Comparison of ENCODE assay signal across 24 mouse cellular contexts in genomic region chr2:161387054-161387453, GRCm38 (mm10).
A peak's percentile ranks its signal among the peaks of the same experiment; 100 is the strongest.
DNase-seq lines count a peak whose midpoint lies in the region; ATAC-seq and TF ChIP-seq lines count a peak whose summit lies in the region.
"Had no signal": no experiment of that assay in that cellular context is flagged by ENCODE, and none has a peak within 500 bp of the region (broad histone marks: within the 10 kb centered on the region; RNA-seq: fewer than 3 reads in every experiment).

No protein-coding gene starts in this region.

- H3K9ac ChIP-seq in forebrain, embryonic 14.5 days (ENCODE audit: low read length), result no peak overlapping the region
- no peak overlapping the region for H3K9ac ChIP-seq in forebrain, embryonic 11.5 days (ENCODE audit: low read length)
- H3K9ac ChIP-seq in lung, embryonic 14.5 days, result no peak overlapping the region
- H3K9ac ChIP-seq in lung, embryonic 16.5 days (ENCODE audit: low read length), result no peak overlapping the region
- H3K9ac ChIP-seq: embryonic facial prominence, embryonic 12.5 days; forebrain, embryonic 12.5 days; forebrain, embryonic 15.5 days; forebrain, postnatal 0 days had no signal

- WGBS in forebrain, embryonic 14.5 days, result 70% methylated on average over 6 of the region's 6 CpGs
- WGBS in forebrain, embryonic 11.5 days, result 88% methylated on average over 6 of the region's 6 CpGs
- 49% methylated on average over 6 of the region's 6 CpGs for WGBS in lung, embryonic 14.5 days
- WGBS in lung, embryonic 16.5 days, result 47% methylated on average over 6 of the region's 6 CpGs

- no peak for TF ChIP-seq CTCF in lung, embryonic 14.5 days (IDR thresholded peaks at IDR 0.05; ENCODE audit: low read depth)

- H3K9me3 ChIP-seq in forebrain, embryonic 14.5 days (replicated peaks; ENCODE audit: control insufficient read depth, low read length), result no peaks in the 10 kb centered on the region
- H3K9me3 ChIP-seq in forebrain, embryonic 11.5 days (ENCODE audit: control insufficient read depth, low read length), result no peaks in the 10 kb centered on the region
- no peaks in the 10 kb centered on the region for H3K9me3 ChIP-seq in lung, embryonic 14.5 days (ENCODE audit: low read depth, low read length)
- H3K9me3 ChIP-seq in lung, embryonic 16.5 days (ENCODE audit: control insufficient read depth, low read length), result no peaks in the 10 kb centered on the region
- H3K9me3 ChIP-seq: embryonic facial prominence, embryonic 10.5 days; embryonic facial prominence, embryonic 12.5 days; forebrain, embryonic 12.5 days; forebrain, embryonic 15.5 days had no signal

- no peaks in the 10 kb centered on the region for H3K27me3 ChIP-seq in forebrain, embryonic 14.5 days (replicated peaks; ENCODE audit: control insufficient read depth, insufficient read depth, low read length)
- H3K27me3 ChIP-seq in forebrain, embryonic 11.5 days (ENCODE audit: control insufficient read depth, insufficient read depth, low read length), result no peaks in the 10 kb centered on the region
- no peaks in the 10 kb centered on the region for H3K27me3 ChIP-seq in lung, embryonic 14.5 days (ENCODE audit: insufficient read depth, low read length)
- no peaks in the 10 kb centered on the region for H3K27me3 ChIP-seq in lung, embryonic 16.5 days (ENCODE audit: control insufficient read depth, insufficient read depth, low read depth, low read length)
- H3K27me3 ChIP-seq: CH12.LX; embryonic facial prominence, embryonic 12.5 days; forebrain, embryonic 12.5 days; forebrain, embryonic 15.5 days; Patski had no signal

- no peak overlapping the region for H3K4me3 ChIP-seq in forebrain, embryonic 14.5 days (ENCODE audit: low read depth, low read length)
- no peak overlapping the region for H3K4me3 ChIP-seq in forebrain, embryonic 11.5 days (ENCODE audit: low read depth, low read length)
- no peak overlapping the region for H3K4me3 ChIP-seq in lung, embryonic 14.5 days (ENCODE audit: low read depth, low read length)
- no peak overlapping the region for H3K4me3 ChIP-seq in lung, embryonic 16.5 days (ENCODE audit: low read length)
- H3K4me3 ChIP-seq: embryonic facial prominence, embryonic 10.5 days; embryonic facial prominence, embryonic 12.5 days; forebrain, embryonic 12.5 days; forebrain, embryonic 15.5 days had no signal

- peak; percentile 13 for DNase-seq in forebrain, embryonic 14.5 days (ENCODE audit: low spot score)
- no peak for DNase-seq in forebrain, embryonic 11.5 days (ENCODE audit: low spot score)
- DNase-seq in lung, embryonic 14.5 days, result peak; percentile 67
- no peak for DNase-seq in lung, postnatal 10 days
- DNase-seq in lung, postnatal 14 days, result no peak
- DNase-seq: adrenal gland, adult 8-10 months; adrenal gland, postnatal 25 days; B cell, adult 2 months; cerebellum, adult 11-12 months; cerebellum, adult 2 months; cerebellum, adult 9-10 months; cerebellum, postnatal 10 days; cerebellum, postnatal 25 days; forebrain, postnatal 0 days had no signal

- H3K4me2 ChIP-seq in forebrain, embryonic 14.5 days (ENCODE audit: low read length), result no peak overlapping the region
- no peak overlapping the region for H3K4me2 ChIP-seq in forebrain, embryonic 11.5 days (ENCODE audit: low read depth, low read length, severe bottlenecking)
- H3K4me2 ChIP-seq in lung, embryonic 14.5 days, result no peak overlapping the region
- no peak overlapping the region for H3K4me2 ChIP-seq in lung, embryonic 16.5 days (ENCODE audit: low read depth, low read length)
- H3K4me2 ChIP-seq: embryonic facial prominence, embryonic 12.5 days; forebrain, embryonic 12.5 days; forebrain, embryonic 15.5 days had no signal

- no peak for ATAC-seq in forebrain, embryonic 14.5 days
- no peak for ATAC-seq in forebrain, embryonic 11.5 days (replicated peaks; ENCODE audit: low FRiP score)
- peak; percentile 80 for ATAC-seq in lung, embryonic 14.5 days (ENCODE audit: insufficient read depth)
- ATAC-seq in lung, embryonic 16.5 days (ENCODE audit: low read depth), result peak; percentile 66; the same call in 1 of the 2 replicates
- ATAC-seq: activated CD4-positive, CD25-positive, alpha-beta regulatory T cell, adult 4 months; CD4-positive, CD25-positive, alpha-beta regulatory T cell, adult 4 months; forebrain, embryonic 15.5 days; forebrain, postnatal 0 days; Patski had no signal

- H3K4me1 ChIP-seq in forebrain, embryonic 14.5 days (ENCODE audit: control insufficient read depth, insufficient read depth, low read length), result no peaks in the 10 kb centered on the region
- H3K4me1 ChIP-seq in forebrain, embryonic 11.5 days (replicated peaks; ENCODE audit: control insufficient read depth, insufficient read depth, low read length), result no peaks in the 10 kb centered on the region
- no peaks in the 10 kb centered on the region for H3K4me1 ChIP-seq in lung, embryonic 14.5 days (ENCODE audit: insufficient read depth)
- H3K4me1 ChIP-seq in lung, embryonic 16.5 days (replicated peaks; ENCODE audit: control insufficient read depth, insufficient read depth, low read length), result peaks cover 4% of the 10 kb centered on the region; the same call in 1 of the 2 replicates
- H3K4me1 ChIP-seq: embryonic facial prominence, embryonic 10.5 days; embryonic facial prominence, embryonic 12.5 days had no signal

- H3K27ac ChIP-seq in forebrain, embryonic 14.5 days (ENCODE audit: low read depth, low read length), result no peak overlapping the region
- H3K27ac ChIP-seq in forebrain, embryonic 11.5 days (ENCODE audit: low read depth, low read length), result no peak overlapping the region
- H3K27ac ChIP-seq in lung, embryonic 14.5 days (ENCODE audit: low read depth), result no peak overlapping the region
- H3K27ac ChIP-seq in lung, embryonic 16.5 days (ENCODE audit: low read length), result no peak overlapping the region
- H3K27ac ChIP-seq: embryonic facial prominence, embryonic 10.5 days; embryonic facial prominence, embryonic 12.5 days; forebrain, embryonic 12.5 days; forebrain, embryonic 15.5 days had no signal

- no peaks in the 10 kb centered on the region for H3K36me3 ChIP-seq in forebrain, embryonic 14.5 days (ENCODE audit: control insufficient read depth, insufficient read depth, low read length)
- no peaks in the 10 kb centered on the region for H3K36me3 ChIP-seq in forebrain, embryonic 11.5 days (ENCODE audit: control insufficient read depth, insufficient read depth, low read length)
- H3K36me3 ChIP-seq in lung, embryonic 14.5 days (ENCODE audit: insufficient read depth), result no peaks in the 10 kb centered on the region
- no peaks in the 10 kb centered on the region for H3K36me3 ChIP-seq in lung, embryonic 16.5 days (ENCODE audit: control insufficient read depth, insufficient read depth, low read length)
- H3K36me3 ChIP-seq: embryonic facial prominence, embryonic 10.5 days; embryonic facial prominence, embryonic 12.5 days; forebrain, embryonic 12.5 days; forebrain, embryonic 15.5 days; G1E had no signal

Comparison
In these comparisons a context has a peak if more than half of its experiments do, and no peak if none do; other contexts are left out.
1. DNase-seq: peak in forebrain, embryonic 14.5 days (single experiment) and lung, embryonic 14.5 days (single experiment); none in forebrain, embryonic 11.5 days (single experiment), lung, postnatal 10 days (single experiment) and lung, postnatal 14 days (single experiment).
2. ATAC-seq: peak in lung, embryonic 14.5 days (single experiment) and lung, embryonic 16.5 days (single experiment); none in forebrain, embryonic 14.5 days (single experiment) and forebrain, embryonic 11.5 days (single experiment).